Comparison of ENCODE assay signal across 30 mouse cellular contexts in the genomic region with DNA sequence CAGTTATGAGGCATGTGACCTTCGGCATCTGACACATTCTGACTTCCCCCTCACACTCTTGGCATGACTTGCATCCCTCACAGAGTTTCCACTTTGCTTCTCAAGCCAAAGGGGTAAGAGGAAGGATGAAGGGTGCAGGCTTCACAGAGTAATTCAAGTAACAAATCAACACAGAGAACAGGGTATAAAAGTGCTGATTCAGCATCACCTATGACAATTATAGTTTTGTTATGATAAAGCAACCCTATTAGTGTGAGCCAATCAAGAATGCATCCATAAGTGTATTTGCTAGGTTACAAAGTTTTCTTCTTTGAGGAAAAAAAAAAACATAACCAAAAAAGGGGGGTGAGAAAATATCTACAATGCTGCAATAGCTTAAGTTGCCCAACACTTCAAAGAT.
"Had no signal": no experiment of that assay in that cellular context is flagged by ENCODE, and none has a peak within 500 bp of the region (broad histone marks: within the 10 kb centered on the region; RNA-seq: fewer than 3 reads in every experiment).

No protein-coding gene starts in this region.

- H3K9me3 ChIP-seq: heart, embryonic 12.5 days; heart, embryonic 13.5 days; heart, embryonic 15.5 days; hindbrain, embryonic 10.5 days; hindbrain, embryonic 12.5 days; hindbrain, embryonic 13.5 days; hindbrain, embryonic 15.5 days; intestine, embryonic 15.5 days; kidney, embryonic 15.5 days had no signal

- H3K4me3 ChIP-seq: heart, embryonic 12.5 days; heart, embryonic 13.5 days; heart, embryonic 15.5 days; hindbrain, embryonic 10.5 days; hindbrain, embryonic 12.5 days; hindbrain, embryonic 13.5 days; hindbrain, embryonic 15.5 days; intestine, embryonic 15.5 days; kidney, embryonic 15.5 days; layer of hippocampus, adult 2 months; left cerebral cortex, adult 2 months had no signal

- H3K4me2 ChIP-seq: heart, embryonic 11.5 days; heart, embryonic 12.5 days; heart, embryonic 13.5 days; heart, embryonic 15.5 days; hindbrain, embryonic 12.5 days; hindbrain, embryonic 13.5 days; hindbrain, embryonic 14.5 days; hindbrain, embryonic 15.5 days; intestine, embryonic 15.5 days; kidney, embryonic 15.5 days had no signal

- H3K27ac ChIP-seq: heart, embryonic 13.5 days; heart, embryonic 15.5 days; hindbrain, embryonic 10.5 days; hindbrain, embryonic 12.5 days; hindbrain, embryonic 13.5 days; hindbrain, embryonic 14.5 days; hindbrain, embryonic 15.5 days; hindbrain, postnatal 0 days; intestine, embryonic 15.5 days; kidney, embryonic 15.5 days; kidney, postnatal 0 days; layer of hippocampus, adult 2 months; left cerebral cortex, adult 2 months had no signal

- H3K36me3 ChIP-seq: heart, embryonic 12.5 days; heart, embryonic 13.5 days; heart, embryonic 15.5 days; hindbrain, embryonic 10.5 days; hindbrain, embryonic 12.5 days; hindbrain, embryonic 13.5 days; hindbrain, embryonic 15.5 days; intestine, embryonic 15.5 days; kidney, embryonic 15.5 days had no signal

- H3K27me3 ChIP-seq: heart, embryonic 12.5 days; heart, embryonic 13.5 days; heart, embryonic 15.5 days; hindbrain, embryonic 12.5 days; hindbrain, embryonic 13.5 days; hindbrain, embryonic 15.5 days; intestine, embryonic 15.5 days; kidney, embryonic 15.5 days had no signal

- DNase-seq: heart, postnatal 10 days; heart, postnatal 14 days; heart, postnatal 36 days; heart, postnatal 4 days; kidney, adult 18-20 months; kidney, adult 2 months; kidney, adult 8-10 months; kidney, adult 9 months; kidney, postnatal 10 days; kidney, postnatal 14 days; kidney, postnatal 25 days; kidney, postnatal 36 days; kidney, postnatal 4 days; layer of hippocampus, adult 9-11 months; layer of hippocampus, postnatal 36 days had no signal

- H3K4me1 ChIP-seq: heart, embryonic 12.5 days; heart, embryonic 13.5 days; heart, embryonic 15.5 days; hindbrain, embryonic 10.5 days; hindbrain, embryonic 12.5 days; hindbrain, embryonic 13.5 days; hindbrain, embryonic 15.5 days; intestine, embryonic 15.5 days; kidney, embryonic 15.5 days had no signal

- H3K9ac ChIP-seq: heart, embryonic 12.5 days; heart, embryonic 13.5 days; heart, embryonic 15.5 days; hindbrain, embryonic 12.5 days; hindbrain, embryonic 13.5 days; hindbrain, embryonic 14.5 days; hindbrain, embryonic 15.5 days; intestine, embryonic 15.5 days; kidney, embryonic 15.5 days had no signal
